Mouse (Mus musculus) MN1 (cell line): ENCODE data around the gene Tmem252.
"Not testable (repeated sequence)": the region's sequence is repeated elsewhere in the genome, so short reads cannot be mapped to it uniquely, and the experiment has no call there.

ENCODE experiments used
- DNase-seq: peaks from one replicate; pipeline ENCODE4 v3.0.0-alpha.2; 2016; ENCODE audit warnings: low spot score

Tmem252 gene

GRCm38 (mm10) chr19:24677242-24677984, 3.6 kb downstream of the Tmem252 start:
- DNase-seq: no peak

GRCm38 (mm10) chr19:24683016-24683720, 9.4 kb downstream of the Tmem252 start:
- no peak for DNase-seq

GRCm38 (mm10) chr19:24686411-24686810, 12.6 kb downstream of the Tmem252 start:
- DNase-seq: no peak

GRCm38 (mm10) chr19:24688327-24688726, 14.5 kb downstream of the Tmem252 start:
- no peak for DNase-seq

GRCm38 (mm10) chr19:24689531-24689930, 15.7 kb downstream of the Tmem252 start:
- DNase-seq: no peak

- no peak for DNase-seq
These were observed 18.9 kb downstream of the Tmem252 start for GRCm38 (mm10) chr19:24692691-24693090.

GRCm38 (mm10) chr19:24697946-24698345, 24.1 kb downstream of the Tmem252 start:
- DNase-seq: no peak

GRCm38 (mm10) chr19:24698651-24699050, 24.8 kb downstream of the Tmem252 start:
- DNase-seq: no peak

GRCm38 (mm10) chr19:24699196-24699595, 25.4 kb downstream of the Tmem252 start:
- DNase-seq: no peak

GRCm38 (mm10) chr19:24699910-24700309, 26.1 kb downstream of the Tmem252 start:
- DNase-seq: no peak

GRCm38 (mm10) chr19:24700664-24701063, 26.9 kb downstream of the Tmem252 start:
- no peak for DNase-seq

GRCm38 (mm10) chr19:24701716-24702115, 27.9 kb downstream of the Tmem252 start:
- DNase-seq: no peak

GRCm38 (mm10) chr19:24703168-24703567, 29.4 kb downstream of the Tmem252 start:
- not testable (repeated sequence) for DNase-seq

- no peak for DNase-seq
These were observed 29.9 kb downstream of the Tmem252 start for GRCm38 (mm10) chr19:24703680-24704079.

GRCm38 (mm10) chr19:24704326-24704725, 30.5 kb downstream of the Tmem252 start:
- DNase-seq: no peak

- no peak for DNase-seq
These were observed 31.6 kb downstream of the Tmem252 start for GRCm38 (mm10) chr19:24705395-24705794.

- DNase-seq: no peak
These were observed 33.5 kb downstream of the Tmem252 start for GRCm38 (mm10) chr19:24707071-24707906.

GRCm38 (mm10) chr19:24708032-24708431, 34.2 kb downstream of the Tmem252 start:
- no peak for DNase-seq

- no peak for DNase-seq
These were observed 42.7 kb downstream of the Tmem252 start for GRCm38 (mm10) chr19:24716303-24717097.

- no peak for DNase-seq
These were observed 44.2 kb downstream of the Tmem252 start for GRCm38 (mm10) chr19:24718021-24718420.

- DNase-seq: no peak
These were observed 45.7 kb downstream of the Tmem252 start for GRCm38 (mm10) chr19:24719504-24719903.

GRCm38 (mm10) chr19:24720448-24720847, 46.6 kb downstream of the Tmem252 start:
- no peak for DNase-seq
